Mouse (Mus musculus) left cerebral cortex, postnatal 14 days (tissue): ENCODE measurements around the gene Maats1. TPM values are rescaled to one million over a fixed set of nuclear protein-coding genes. Genes with fewer than 3 reads are reported as not detected.

Experiments
- DNase-seq, 2 experiments: peaks; one replicate each; pipeline ENCODE4 v3.0.0; 2021 to 2022; ENCODE audit warnings: low spot score in 2 of 2, mixed read lengths in 1 of 2
- intact Hi-C: fragments of 180-260 bp; cut with DNase I; formaldehyde crosslinking; loops from one replicate; pipeline ENCODE4 v1.15.1; 2025
- long read RNA-seq, 2 experiments: library from polyadenylated mRNA; stranded (forward); transcript quantifications; one replicate each; pipeline ENCODE4 v2.0.0; 2021
- total RNA-seq, 2 experiments: library from RNA; stranded (reverse); gene quantifications; 2 replicates each; pipeline ENCODE4 v1.2.3; 2021

The Maats1 gene
- 1 to 10 TPM; 1.1 to 1.2 TPM for total RNA-seq
- long read RNA-seq, experiment 1, result 0 reads
- long read RNA-seq, experiment 2, partial matches to known transcripts, result 0 of 1 reads
- long read RNA-seq, experiment 2, other reads (novel, unspliced or antisense), result 0 of 1 reads

- DNase-seq, result peak; percentile 54 to 69
- intact Hi-C loops, result no loop called here
Measured at GRCm38 (mm10) chr16:38341396-38342324, at the start of gene Maats1. Maats1 (minus strand) TSS chr16:38342143.

- intact Hi-C loops, result no loop called here
- no peak for DNase-seq
Measured at GRCm38 (mm10) chr16:38390322-38390721, 48.4 kb upstream of the Maats1 start.

DNA sequence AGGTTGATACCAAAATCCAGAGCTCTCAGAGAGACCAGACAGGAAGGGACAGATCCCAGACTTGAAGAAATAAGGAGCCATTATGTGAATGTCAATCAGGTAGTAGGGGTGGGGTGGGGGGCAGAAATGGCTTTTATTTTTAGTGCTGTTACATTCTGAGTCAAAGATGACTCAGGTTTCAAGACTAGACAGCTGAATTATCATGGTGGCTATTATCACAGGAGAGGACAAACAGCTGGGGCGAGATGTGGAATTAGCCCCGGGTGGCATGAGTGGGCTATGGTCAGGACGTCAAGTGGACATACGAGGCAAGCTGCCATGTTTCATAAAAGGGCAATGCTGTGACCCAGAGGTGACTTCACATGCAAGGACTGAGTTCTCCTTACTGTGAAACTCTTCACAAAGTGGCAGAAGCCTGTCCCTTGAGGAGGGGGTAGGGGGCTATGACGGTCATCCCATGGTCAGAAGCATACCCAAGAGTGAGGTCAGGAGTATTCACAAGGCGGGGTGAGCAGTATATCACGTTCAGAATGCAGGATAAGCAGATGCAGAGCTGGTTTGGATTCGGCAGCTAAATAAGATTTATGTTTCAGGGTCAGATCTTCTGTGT lies 47.4 kb upstream of the Maats1 start:
- DNase-seq, result no peak
- intact Hi-C loops, result no loop called here

- no peak for DNase-seq
- intact Hi-C loops, result no loop called here
Measured at GRCm38 (mm10) chr16:38388757-38389156, 46.8 kb upstream of the Maats1 start.

DNA sequence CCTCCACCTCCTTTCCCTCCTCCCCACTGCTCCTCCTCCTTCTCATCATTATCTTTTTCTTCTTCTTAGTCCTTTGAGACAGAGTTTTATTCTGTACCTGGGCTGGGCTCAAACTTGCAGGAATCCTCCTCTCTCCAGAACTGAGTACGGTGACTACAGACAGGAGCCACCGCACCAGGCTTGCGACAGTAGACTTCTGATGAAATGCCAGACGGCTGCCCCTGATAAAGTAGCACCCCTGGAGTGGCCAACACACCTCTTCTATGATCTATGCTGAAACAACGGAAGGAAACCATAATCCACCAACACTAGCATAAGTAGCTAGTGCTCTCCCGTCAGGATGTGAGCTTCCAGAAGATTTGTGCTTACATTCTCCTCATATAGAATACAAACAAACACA lies 45.4 kb upstream of the Maats1 start:
- DNase-seq, result no peak
- intact Hi-C loops, result no loop called here

DNA sequence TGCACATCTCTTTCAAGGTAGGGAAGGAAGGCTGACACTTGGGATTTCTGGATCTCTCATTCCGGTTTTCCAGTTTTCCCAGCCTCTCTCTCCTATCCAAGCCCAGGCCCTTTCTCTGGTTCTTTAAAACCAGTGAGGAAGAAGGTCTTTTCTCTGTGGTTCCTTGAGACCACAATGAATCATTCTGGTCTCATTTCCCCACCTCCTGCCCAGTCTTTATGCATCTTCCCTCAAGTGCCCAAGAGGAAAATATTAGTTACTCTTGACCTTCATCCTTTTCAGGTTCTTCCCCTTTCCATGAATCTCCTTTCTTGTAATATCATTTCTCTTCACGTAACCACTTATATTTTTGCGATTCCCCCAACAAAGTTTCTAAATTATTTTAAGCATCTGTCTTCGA lies 43.8 kb upstream of the Maats1 start:
- no peak for DNase-seq
- intact Hi-C loops, result no loop called here

DNA sequence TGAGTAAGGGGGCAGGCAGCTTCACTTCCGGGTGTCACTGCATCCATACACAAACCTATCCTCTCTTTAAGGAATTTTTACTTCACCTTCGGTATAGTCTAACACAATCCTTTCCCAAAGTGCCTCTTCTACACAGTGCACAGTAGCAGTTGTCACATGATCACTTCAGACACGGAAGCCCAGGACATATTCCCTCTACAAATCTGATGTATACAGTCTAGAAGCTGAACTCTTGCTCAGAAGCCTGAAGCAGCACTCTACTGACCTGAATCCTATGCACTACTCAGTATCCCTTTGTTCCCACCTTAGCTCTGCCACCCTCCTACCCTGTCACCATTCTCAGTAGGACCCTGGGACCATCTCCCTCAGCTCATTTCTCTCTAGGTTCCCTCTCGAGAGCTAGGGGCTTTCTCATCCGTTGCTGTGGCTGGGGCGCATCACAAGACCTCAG lies 43.3 kb upstream of the Maats1 start:
- no peak for DNase-seq
- intact Hi-C loops, result no loop called here

- DNase-seq, result no peak
- intact Hi-C loops, result no loop called here
Measured at GRCm38 (mm10) chr16:38383683-38384082, 41.7 kb upstream of the Maats1 start.

DNA sequence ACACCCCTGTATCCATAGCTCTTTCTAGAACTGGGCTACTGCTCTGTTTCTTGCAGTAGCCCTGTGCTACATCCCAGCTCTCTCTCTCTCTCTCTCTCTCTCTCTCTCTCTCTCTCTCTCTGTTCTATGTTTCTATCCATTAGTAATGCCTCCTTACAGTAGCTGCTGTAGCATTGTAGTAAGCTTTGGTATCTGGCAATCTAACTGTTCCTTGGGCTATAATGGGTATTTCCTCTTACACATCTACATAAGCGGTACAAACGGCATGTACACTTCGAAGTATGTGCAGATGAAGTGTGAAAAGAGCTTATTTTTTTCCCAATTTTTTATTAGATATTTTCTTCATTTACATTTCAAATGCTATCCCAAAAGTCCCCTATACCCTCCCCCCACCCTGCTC lies 38.0 kb upstream of the Maats1 start:
- intact Hi-C loops, result loop anchor here (10.0 kb wide), 1 partner anchor 105 kb away; no protein-coding TSS in a partner anchor
- no peak for DNase-seq

DNA sequence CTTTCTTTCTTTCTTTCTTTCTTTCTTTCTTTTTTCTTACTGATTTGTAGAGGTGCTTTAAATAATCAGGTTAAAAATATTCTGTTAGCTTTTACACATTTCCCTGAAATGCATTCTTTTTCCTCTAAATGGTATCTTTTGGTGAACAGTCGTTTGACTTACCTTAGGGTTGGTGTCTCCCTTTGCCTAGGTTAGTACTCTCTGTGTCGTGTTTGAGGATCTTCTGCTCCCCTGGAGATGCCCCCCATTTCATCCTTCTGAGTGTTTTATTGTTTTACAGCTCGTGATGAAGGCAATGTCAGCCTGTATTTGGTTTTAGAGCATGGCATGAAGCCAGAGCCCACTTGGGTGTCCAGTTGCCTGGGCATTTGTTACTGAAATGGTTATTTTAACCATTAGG lies 37.5 kb upstream of the Maats1 start:
- intact Hi-C loops, result loop anchor here (10.0 kb wide), 1 partner anchor 105 kb away; no protein-coding TSS in a partner anchor
- no peak for DNase-seq

DNA sequence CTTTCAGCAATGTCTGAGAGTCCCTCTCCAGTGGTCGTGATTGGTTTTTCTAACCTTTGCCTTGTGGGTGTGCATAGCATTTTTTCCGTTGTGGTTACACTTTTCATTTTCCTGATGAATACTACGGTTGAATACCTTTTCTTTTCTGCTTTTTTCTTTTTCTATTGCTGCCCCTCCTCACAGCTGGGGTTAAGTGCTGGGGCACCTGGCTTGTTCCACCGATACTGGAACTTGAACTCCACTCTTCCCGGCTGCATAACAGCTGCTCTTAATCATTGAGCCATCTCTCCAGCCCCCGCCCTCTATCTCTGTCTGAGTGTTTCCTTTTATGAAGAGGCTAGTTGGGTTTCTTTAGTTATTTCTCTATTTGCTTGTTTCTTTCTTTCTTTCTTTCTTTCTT lies 37.1 kb upstream of the Maats1 start:
- no peak for DNase-seq
- intact Hi-C loops, result loop anchor here (10.0 kb wide), 1 partner anchor 106 kb away; no protein-coding TSS in a partner anchor

- intact Hi-C loops, result loop anchor here (10.0 kb wide), 1 partner anchor 106 kb away; no protein-coding TSS in a partner anchor
- no peak for DNase-seq
Measured at GRCm38 (mm10) chr16:38378591-38378990, 36.6 kb upstream of the Maats1 start.

DNA sequence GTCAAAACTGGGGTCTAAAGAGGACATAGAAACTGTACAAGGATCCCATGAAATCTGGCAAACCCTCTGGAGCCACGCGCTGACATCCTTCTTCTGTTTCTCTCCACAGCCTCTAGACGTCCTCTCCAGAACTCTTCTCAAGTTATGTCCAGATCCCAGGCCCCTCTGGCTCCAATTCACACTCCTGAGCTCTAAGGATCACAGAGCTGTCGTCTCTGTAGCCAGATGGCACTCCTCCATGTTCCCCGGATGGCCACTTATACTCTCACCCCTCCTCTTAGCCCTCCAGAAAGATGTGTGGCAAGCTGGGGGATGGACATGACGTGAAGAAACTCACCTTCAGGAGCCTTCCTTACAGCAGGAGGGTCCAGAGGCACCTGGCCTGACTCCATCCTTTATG lies 35.6 kb upstream of the Maats1 start:
- intact Hi-C loops, result loop anchor here (10.0 kb wide), 1 partner anchor 107 kb away; no protein-coding TSS in a partner anchor
- no peak for DNase-seq

GRCm38 (mm10) chr16:38376841-38377249 lies 34.9 kb upstream of the Maats1 start:
- no peak for DNase-seq
- intact Hi-C loops, result loop anchor here (10.0 kb wide), 1 partner anchor 108 kb away; no protein-coding TSS in a partner anchor

- peak; percentile 56 to 76 for DNase-seq
- intact Hi-C loops, result loop anchor here (10.0 kb wide), 1 partner anchor 108 kb away; no protein-coding TSS in a partner anchor
Measured at GRCm38 (mm10) chr16:38376163-38376840, 34.4 kb upstream of the Maats1 start.

- intact Hi-C loops, result loop anchor here (10.0 kb wide), 1 partner anchor 110 kb away; no protein-coding TSS in a partner anchor
- DNase-seq, result no peak
Measured at GRCm38 (mm10) chr16:38375182-38375581, 33.2 kb upstream of the Maats1 start.

- intact Hi-C loops, result loop anchor here (10.0 kb wide), 1 partner anchor 110 kb away; no protein-coding TSS in a partner anchor
- DNase-seq, result no peak
Measured at GRCm38 (mm10) chr16:38374379-38375140, 32.6 kb upstream of the Maats1 start.

- no peak for DNase-seq
- intact Hi-C loops, result loop anchor here (10.0 kb wide), 1 partner anchor 111 kb away; no protein-coding TSS in a partner anchor
Measured at GRCm38 (mm10) chr16:38373941-38374340, 32.0 kb upstream of the Maats1 start.
